Mouse (Mus musculus) kidney, postnatal 36 days (tissue): ENCODE measurements at regions not wholly inside any gene's neighbourhood (a gene's known extent, or its start where the extent isn't known, plus 50 kb on each side); places are given as distances from the start of the nearest gene placed in this dataset.
A peak's percentile ranks its signal among the peaks of the same experiment; 100 is the strongest.
"Not testable (repeated sequence)": the region's sequence is repeated elsewhere in the genome, so short reads cannot be mapped to it uniquely, and the experiment has no call there.

Source experiments
- DNase-seq, 2 experiments: peaks; one replicate each; pipeline ENCODE4 v3.0.0; 2021 to 2022; ENCODE audit warnings: mixed read lengths in 2 of 2

DNA sequence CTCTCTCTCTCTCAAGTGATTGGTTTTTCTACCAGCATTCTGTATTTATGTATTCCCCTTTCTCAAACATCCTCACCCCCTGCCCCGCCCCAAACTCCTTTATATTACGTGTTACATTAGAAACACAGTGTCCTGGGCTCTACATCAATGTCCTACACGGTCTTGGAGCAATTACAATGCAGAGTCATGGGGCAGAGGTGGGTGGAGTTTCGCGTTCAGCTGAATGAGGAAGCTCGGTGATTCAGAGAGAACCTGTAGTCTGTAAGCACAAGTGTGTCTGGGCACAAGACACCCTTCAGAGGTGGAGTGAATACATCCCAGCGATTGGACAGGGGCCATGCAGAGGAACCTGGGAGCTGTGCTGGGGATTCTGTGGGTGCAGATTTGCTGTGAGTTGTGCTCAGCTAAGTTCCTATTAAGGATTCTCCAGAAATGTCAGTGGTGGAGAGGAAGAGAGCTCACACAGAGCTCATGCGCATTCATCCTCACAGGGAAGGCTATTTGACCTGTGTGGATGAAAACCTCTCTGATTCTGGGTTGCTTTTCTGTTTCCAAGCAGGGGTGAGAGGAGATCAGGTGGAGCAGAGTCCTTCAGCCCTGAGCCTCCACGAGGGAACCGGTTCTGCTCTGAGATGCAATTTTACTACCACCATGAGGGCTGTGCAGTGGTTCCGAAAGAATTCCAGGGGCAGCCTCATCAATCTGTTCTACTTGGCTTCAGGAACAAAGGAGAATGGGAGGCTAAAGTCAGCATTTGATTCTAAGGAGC is 806.4 kb upstream of the Olfr1507 start:
- not testable (repeated sequence) for DNase-seq

DNA sequence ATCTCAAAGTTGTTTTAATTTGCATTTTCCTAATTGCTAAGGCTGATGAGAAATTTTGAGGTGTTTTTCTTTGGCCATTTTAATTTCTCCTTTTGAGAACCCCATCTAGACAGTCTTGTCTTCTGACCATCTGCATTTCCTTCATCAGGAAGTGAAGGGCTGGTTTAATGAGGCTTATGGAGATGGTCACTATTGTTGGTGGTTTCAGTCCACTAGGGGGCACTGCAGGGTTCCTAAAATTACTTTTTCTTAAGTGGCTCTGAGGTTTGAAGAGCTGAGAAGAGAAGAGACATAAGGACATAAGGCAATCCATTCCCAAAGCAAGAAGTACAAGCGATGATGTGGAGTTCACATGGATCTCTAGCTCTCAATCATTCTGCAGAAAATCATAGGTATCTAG is 805.6 kb upstream of the Olfr1507 start:
- DNase-seq: not testable (repeated sequence)

DNA sequence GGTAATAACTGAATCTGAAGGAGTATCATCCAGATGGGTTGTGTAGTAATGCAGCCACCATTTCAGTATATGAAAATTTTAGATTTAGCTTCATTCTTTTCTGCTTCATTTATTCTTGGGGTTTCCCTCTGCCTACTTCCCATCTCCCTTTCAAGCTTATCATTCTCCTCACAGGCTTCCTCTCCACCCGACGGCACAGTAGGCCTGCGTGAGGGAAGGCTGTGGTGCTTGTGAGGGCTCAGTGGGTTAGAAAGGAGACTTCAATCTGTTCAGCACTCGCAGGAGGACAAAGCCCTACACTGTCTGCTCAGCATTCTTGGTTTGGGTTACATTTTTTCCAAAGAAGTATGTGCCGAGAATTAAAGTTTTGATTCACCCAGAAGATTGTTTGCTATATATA is 804.2 kb upstream of the Olfr1507 start:
- not testable (repeated sequence) for DNase-seq

DNA sequence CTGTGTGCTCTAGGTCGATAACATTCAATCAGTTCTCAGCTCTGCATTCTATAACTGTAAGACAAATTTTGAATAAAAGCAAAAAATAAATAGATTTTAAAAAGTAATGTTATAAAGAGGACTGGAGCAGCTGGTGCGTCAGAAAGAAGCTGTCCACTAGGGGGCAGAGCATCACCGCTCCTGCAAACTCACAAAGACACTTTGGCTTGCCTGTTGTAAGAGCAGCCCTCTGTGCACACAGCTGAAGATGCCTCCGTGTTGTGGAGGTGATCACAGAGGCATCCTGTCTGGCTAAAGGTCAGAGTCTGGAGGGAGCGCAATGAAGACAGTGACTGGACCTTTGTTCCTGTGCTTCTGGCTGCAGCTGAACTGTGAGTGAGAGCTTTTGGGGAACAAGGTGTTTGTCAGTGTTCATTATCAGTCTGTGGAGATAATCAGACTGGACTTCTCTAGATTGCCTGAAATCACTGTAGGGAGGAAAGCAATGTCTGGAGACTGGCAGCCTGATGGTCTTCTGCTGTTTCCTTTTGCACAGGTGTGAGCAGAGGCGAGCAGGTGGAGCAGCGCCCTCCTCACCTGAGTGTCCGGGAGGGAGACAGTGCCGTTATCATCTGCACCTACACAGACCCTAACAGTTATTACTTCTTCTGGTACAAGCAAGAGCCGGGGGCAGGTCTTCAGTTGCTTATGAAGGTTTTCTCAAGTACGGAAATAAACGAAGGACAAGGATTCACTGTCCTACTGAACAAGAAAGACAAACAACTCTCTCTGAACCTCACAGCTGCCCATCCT is 788.0 kb upstream of the Olfr1507 start:
- not testable (repeated sequence) for DNase-seq

DNA sequence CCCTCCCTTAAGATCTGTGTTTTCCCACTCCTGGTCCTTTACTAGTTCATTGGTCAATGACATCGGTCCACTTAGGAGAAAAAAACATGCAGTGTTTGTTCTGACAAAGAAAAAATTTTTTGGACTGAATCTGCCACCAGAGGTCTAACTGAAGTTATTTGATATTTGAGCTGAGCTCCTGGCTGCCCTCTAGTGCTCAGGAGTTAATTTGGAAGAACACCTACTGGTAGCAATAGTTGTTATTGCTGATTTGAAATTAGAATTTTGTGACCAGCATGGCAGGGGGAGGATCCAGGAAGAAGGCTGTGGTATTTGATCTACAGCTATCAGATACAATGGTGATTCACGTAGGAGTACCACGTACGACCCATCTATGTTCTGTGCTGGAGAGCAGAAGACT is 777.7 kb upstream of the Olfr1507 start:
- DNase-seq: not testable (repeated sequence)

DNA sequence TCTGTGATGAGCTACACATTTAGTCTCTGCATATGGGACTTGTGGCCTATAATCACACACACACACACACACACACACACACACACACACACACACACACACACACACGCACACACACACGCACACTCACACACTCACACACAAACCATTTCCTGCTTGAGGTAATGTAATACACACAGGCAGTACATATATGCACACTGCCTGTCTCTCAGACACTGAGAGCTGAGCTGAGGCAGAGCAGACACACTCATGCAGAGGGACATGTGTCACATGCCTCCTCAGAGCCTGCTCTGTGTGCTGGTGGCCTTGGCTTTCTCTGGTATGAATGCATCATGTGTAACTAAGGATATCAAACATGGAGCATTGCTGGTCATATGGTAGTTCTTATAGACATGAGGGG is 772.1 kb upstream of the Olfr1507 start:
- not testable (repeated sequence) for DNase-seq

DNA sequence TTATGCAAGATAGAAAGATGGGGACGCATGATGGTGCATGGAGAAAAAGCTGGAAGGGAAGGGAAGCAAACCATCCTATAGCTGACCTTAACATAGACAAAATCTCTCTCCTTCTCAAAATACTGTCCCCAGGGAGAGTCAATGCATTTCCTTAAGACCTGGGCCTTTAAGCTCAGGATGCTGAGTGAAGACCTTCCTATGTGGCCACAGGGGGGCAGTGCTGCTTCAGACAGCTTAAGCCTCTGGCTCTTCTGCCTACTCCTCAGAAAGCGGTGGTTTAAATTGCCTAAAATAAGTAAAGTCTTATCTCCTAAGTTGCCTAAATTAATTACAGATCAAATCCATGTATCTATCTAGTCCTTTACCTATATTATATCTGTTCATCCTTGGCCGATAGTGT is 760.4 kb upstream of the Olfr1507 start:
- not testable (repeated sequence) for DNase-seq

DNA sequence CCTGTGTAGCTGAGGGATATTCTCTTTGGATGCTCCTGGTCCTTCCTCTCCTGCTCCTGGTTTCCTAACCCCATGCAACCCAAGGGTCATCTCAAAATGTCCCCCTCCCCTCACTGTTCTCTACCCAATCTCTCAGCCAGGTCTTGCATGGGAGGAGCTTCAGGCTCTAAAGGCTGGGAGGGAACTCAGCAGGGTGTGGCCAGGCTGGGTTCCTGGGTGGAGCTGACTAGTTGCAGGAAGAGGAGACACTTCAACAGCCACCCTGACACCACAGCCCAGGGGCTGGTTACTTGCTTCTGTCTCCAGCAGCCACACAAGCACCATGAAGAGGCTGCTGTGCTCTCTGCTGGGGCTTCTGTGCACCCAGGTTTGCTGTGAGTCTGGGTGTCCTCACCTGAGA is 757.9 kb upstream of the Olfr1507 start:
- not testable (repeated sequence) for DNase-seq

DNA sequence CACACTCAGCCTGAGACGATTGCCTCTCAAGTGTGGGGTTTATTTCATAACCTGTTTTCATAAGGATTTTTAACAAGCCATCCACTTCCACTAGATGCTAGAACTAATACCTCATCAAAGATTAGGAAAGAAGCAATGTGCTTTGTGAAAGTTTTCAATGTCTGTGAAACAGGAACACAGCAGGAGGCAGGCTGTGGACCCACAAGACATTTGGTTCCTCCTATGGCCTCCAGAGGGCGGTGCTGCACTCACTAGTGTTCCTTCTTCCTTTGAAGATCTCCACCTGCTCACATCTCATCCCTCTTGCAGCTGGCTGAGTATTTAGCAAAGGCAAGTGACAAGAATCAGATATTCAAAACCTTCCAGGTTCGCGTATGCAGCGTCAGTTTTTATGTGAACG is 735.6 kb upstream of the Olfr1507 start:
- DNase-seq: not testable (repeated sequence)

DNA sequence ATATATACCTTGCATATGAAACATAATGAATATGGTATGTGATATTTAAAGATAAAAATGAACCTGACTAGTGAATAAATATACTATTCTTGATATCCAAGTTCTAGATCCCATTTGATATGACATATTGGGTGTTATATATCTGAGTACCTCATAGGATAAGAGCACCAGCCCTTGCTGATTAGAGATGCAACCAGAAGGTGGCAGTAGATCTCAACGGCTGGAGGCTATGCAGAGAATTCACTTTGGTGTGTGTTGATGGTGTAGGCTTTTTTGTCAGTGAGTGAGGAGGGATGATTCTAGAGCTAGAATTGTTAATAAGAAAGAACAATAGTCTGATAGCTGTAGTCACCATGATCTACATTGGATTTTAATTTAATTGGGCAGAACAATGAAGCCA is 729.2 kb upstream of the Olfr1507 start:
- DNase-seq: not testable (repeated sequence)

DNA sequence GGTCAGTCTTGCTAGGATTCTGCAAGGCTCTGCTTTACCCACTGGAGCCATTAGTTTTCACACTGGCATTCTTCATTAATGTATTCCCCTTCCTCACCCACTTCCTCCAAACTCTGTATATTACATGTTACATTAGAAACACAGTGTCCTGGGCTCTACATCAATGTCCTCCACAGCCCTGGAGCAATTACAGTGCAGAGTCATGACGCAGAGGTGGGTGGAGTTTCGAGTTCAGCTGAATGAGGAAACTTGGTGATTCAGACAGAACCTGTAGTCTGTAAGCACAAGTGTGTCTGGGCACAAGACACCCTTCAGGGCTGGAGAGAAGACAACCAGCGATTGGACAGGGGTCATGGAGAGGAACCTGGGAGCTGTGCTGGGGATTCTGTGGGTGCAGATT is 715.0 kb upstream of the Olfr1507 start:
- not testable (repeated sequence) for DNase-seq

DNA sequence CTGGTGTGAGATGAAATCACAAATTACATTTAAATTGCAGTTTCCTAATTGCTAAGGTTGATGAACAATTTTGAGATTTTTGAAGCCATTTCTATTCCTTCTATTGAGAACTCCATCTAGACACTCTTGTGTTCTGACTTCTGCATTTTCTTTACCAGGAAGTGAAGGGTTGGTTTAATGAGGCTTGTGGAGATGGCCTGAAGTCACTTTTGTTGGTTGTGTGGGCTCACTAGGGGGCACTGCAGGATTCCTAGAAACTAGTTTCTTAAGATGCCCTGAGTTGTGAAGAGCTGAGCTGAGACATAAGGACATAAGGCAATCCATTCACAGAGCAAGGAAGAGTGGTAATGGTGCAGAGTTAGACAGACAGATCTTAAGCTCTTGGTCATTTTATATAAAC is 713.7 kb upstream of the Olfr1507 start:
- not testable (repeated sequence) for DNase-seq

DNA sequence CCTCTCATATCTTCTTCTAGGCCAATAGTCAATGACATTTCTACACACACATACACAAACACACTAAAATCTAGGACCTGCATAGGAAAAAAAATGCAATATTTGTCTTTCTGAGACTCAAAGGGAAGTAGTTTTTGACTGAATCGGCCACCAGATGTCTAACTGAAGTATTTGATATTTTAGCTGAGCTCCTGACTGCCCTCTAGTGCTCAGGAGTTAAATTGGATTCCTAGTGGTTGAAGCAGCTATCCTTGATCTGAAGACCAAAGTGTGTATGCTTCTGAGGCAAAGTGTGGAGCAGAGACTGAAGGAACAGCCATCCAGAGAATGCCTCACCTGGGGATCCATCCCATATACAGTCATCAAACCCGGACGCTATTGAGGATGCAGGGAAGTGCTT is 695.4 kb upstream of the Olfr1507 start:
- not testable (repeated sequence) for DNase-seq

DNA sequence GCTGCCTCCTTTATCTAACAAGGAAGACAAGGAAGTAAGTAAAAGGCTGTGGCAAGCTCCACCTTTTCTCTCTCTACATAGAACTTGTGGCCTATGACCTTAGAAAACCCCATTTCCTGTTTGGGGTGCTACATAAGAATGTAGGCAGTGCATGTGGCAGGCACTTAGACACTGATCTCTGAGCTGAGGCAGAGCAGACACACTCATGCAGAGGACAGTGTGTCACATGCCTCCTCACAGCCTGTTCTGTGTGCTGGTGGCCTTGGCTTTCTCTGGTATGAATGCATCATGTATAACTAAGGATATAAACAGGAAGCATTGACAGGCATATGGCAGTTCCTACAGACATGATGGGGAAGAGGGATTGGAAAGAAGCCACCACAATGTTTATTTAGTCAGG is 678.5 kb upstream of the Olfr1507 start:
- DNase-seq: not testable (repeated sequence)

DNA sequence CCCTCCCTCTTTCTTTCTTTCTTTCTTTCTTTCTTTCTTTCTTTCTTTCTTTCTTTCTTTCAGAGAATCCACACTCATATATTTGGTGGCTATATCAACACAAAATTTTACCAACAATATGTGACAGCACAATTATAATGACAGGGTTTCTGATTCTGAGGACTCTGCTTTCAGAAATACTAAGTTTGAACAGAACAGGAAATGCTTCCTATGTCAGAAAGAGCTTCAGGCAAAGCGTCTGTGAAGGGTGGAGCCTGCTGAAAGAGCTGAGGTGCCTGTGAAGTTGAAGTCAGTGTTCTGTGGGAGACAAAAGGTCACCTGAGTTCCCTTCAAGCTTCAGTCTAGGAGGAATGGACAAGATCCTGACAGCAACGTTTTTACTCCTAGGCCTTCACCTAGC is 670.8 kb upstream of the Olfr1507 start:
- DNase-seq: not testable (repeated sequence)

DNA sequence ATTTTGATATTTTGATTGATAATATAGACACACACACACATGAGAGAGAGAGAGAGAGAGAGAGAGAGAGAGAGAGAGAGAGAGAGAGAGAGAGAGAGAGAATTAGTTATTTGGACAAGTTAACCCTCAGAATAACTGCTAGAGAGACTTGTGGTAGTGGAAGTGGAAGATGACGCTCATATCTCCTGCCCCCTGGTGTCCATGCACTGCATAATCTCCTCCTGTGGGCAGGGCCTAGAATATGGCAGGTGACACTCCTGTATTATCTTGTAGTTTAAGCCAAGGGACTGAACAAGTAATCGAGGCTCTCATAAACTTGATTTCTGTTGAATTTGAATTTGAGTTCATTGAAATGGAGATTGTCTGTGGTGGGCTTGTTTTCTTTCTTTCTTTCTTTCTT is 663.5 kb upstream of the Olfr1507 start:
- DNase-seq: not testable (repeated sequence)

DNA sequence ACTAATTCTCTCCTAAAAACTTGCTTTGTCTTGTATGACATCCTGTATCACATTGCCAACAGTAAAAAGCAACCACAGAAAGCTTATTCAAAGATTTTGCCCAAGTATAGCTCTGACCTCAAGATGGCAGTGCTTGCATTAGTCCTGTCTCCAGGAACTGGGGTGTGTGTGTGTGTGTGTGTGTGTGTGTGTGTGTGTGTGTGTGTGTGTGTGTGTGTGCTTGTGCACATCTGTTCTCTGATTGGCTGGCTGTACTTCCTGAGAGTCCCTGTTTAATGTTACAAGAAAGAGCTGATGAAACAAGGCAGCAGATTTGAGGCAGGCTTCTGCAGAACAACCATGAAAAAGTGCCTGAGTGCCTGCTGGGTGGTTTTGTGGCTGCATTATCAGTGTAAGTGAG is 639.2 kb upstream of the Olfr1507 start:
- DNase-seq: not testable (repeated sequence)

DNA sequence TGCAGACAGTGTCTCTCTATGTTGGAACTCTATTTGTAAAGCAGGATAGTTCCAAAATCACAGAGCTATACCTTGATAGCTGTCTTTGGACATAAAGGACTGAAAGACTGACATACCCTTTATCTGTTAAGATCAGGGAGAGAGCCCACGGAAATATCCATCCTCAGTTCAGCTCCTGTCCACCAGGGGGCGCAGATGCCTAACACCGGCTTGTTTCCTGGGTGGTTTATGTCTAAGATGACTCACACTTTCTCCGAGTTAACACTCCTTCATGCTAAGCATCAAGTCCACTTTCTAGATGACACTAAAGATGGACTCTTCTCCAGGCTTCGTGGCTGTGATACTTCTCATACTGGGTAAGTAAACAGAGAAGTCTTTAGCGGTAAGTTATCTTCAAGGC is 636.8 kb upstream of the Olfr1507 start:
- DNase-seq: peak; percentile 2 to 50

DNA sequence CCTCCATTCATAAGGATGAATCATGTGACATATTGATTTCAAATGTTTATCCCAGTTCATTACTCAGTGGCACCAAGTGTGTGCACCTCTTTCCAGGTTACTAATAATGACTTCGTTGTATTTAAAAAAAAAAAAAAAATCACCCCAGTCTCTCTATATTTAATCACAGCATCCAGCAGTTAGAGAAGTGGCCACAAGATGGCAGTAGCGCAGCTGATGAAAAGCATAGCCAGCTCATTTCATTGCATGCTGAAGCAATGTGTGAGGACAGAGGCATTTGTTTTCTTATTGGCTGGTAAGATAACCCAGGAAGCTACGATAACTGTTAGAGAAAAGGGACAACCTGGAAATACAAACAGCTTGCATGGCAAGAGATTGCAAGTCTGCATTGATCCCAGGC is 626.2 kb upstream of the Olfr1507 start:
- peak; percentile 16 to 66 for DNase-seq

DNA sequence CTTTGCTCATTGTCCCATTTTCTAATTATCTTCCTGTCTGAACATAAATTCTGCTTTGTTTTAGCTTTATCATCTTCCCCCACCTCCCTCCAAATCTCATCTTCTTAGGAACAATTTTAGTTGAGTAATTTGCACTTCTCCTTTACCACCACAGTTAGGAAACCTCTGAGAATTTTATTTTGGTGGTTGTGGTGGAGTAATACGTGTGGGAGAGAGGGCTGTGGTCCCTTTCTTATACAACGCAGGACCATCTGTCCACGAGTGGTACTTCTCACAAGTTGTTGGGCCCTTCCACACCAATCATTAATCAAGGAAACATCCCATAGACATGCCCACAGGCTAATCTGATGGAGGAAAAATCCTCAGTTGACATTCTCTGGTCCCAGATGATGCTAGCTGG is 614.2 kb upstream of the Olfr1507 start:
- DNase-seq: not testable (repeated sequence)

DNA sequence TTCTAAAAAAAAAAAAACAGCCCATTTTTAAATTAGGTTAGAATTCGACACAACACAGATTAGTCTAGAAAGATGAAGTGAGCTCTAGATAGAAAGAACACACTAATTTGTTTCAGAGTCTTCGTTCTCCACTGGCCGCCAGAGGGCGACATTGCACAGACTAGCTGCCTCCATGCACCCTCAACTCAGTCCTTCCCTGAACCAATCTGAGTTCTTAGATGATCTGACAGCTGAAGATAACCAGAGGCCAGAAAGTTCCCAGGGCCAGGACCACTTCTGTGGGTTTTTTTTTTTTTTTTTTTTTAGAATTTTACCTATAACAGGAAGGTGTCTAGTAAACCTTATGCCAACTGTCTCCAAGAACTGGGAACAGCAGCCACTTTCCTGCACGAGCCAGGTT is 605.8 kb upstream of the Olfr1507 start:
- DNase-seq: peak in 1 of 2 experiments; percentile 1

DNA sequence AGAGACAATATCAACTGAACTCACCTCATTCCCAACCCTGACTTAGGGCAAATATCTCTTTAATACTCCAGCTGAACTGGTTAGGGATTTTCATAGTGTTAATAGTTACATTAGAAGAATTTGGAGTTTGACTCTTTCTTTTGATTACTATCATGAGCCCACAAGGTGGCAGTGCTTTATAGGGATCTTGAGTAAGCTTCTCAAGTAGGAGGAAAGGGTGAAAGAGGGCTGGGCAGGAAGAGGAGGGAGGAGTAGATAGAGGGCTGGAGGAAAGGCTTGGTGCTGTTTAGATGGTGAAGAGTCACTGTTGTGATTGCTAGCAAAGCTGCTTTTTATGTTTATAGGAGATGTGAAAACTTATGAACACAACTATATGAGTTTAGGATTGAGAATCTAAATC is 595.4 kb upstream of the Olfr1507 start:
- DNase-seq: not testable (repeated sequence)

DNA sequence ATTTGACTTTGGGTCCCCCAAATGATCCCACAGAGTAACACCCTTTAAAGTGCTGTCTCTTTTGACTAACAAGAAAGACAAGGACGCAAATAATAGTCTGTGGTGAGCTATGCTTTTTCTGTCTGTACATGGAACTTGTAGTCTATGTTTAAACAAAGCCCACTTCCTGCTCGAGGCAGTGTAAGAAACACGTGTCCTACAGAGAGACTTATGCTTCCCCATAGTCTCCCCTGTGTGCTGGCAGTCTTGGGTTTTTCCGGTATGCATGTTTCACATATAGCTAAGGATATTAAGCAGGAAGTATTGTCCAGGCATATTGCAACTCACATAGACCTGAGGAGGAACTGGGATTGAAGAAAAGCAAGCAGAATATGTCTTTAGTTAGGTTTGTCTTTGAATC is 586.3 kb upstream of the Olfr1507 start:
- not testable (repeated sequence) for DNase-seq
